Mouse (Mus musculus) lung, postnatal 14 days (tissue): ENCODE data around the gene Uba5.

ENCODE experiments used
- DNase-seq: peaks from one replicate; pipeline ENCODE4 v3.0.0; 2021

The Uba5 gene

DNA sequence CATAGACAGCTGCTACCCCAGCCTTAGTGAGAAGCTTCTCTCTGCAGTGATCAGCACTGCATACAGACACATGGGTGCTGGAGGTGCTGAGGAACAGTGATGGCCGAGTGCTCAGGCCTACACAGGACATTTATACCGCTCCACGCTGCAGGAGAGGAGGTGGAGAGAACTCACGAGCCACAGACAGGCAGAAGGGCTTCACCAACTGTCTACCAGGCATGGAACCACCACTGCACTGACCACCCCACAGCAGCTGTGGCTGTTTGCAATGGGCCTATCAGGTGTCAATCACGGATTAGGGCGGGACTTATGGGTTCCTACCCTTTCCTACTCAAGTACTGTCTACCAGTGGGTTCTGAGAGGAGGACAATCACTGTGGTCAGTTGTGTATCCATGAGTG is 11.9 kb downstream of the Uba5 start:
- no peak for DNase-seq

DNA sequence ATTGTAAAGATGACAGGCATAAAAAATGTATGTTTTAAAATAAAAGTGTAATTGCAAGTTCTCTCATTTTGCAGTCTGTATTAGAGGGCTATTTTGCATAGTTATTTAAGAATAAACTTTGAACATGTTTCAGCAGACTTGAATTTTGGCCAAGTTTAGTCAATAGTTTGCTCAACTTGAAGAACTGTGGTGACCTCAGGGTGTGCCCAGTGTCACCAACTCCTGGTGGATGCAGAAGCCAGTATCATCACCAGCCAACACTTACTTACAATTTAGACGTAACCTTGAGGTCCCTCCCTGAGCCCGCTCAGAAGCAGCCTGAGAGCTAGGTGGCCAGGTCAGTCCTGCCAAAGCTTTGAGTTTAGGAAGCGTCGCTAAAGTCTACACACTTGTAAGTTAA is 19.3 kb downstream of the Uba5 start:
- no peak for DNase-seq

DNA sequence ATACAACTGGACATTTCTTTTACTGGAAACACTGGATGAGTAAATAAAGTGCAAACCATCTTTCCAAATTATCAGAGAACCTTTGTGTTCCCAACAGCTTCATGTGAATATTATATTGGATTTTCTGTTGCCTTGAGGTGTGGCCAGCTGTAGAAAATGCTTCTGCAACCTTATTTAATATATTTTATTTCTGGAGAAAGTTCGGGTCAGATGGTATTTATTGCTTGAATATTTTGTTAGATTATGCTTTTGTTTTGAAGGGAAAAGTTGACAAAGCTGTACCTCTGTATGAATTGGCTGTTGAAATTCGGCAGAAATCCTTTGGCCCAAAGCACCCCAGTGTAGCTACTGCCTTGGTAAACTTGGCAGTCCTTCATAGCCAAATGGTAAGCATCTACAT is 22.6 kb downstream of the Uba5 start, which contains the start of gene Gm28305:
Gene Gm28305, plus strand, starts transcription at position 301 of the 400 bp plus-strand sequence.
- DNase-seq = no peak

DNA sequence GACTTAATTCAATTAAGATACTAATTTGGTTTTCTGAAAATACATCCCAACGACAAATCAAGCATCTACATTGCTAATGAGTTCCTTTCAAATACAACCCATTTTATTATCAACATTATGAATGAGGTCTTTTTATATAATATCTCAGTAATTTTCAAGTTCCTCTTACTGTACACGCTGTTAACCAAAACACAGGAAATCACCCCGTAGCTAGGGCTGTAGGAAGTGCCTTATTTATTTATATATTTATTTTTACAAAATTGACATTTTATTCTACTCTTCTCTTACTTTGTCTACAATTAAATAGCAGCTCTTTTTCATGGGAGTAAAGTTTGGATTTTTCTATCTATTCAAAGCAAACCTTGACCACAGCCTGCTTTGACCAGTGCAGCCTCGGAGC is 23.2 kb downstream of the Uba5 start:
- no peak for DNase-seq

DNA sequence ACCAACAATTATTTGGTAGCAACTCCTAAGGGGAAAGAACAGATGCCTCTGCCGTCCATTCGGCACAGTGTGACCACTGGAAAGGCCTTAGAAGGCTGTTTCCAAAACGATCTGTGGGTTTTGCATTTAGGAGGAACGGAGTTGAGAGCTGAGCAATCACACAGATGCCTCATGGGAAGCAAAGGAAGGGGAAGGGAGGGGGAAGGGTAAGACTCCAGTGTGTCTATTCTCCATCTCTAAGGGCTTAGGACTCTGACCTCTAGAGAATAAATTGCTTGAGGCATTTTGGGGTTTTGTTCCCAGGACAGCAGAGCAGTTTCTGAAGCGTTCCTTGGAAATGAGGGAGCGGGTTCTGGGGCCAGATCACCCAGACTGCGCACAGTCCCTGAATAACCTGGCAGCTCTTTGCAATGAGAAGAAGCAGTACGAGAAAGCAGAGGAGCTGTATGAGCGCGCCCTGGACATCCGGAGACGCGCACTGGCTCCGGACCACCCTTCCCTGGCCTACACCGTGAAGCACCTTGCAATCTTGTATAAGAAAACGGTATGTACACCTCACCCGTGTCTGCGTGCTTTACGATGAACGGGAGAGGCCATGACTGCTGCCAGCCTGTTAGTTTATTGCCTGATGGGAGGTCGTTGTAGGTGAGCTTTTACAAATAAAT is 23.8 kb downstream of the Uba5 start:
- DNase-seq = no peak

DNA sequence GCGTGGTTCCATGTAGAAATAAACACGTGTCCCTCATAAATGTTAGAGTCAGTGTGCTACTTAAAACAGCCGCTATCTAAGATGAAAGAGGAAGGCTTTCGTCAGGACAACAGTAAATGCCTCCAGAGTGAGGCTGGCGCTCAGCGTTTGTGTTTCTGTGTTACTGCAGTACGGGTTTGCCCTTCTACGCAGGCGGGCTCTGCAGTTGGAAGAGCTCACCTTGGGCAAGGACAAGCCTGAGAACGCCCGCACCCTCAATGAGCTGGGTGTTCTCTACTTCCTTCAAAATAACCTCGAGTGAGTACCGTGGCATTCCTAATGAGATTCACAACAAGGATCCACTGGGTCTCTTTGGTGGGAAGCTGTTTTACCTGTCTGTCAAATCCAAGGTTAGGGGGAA is 24.7 kb downstream of the Uba5 start:
- no peak for DNase-seq

DNA sequence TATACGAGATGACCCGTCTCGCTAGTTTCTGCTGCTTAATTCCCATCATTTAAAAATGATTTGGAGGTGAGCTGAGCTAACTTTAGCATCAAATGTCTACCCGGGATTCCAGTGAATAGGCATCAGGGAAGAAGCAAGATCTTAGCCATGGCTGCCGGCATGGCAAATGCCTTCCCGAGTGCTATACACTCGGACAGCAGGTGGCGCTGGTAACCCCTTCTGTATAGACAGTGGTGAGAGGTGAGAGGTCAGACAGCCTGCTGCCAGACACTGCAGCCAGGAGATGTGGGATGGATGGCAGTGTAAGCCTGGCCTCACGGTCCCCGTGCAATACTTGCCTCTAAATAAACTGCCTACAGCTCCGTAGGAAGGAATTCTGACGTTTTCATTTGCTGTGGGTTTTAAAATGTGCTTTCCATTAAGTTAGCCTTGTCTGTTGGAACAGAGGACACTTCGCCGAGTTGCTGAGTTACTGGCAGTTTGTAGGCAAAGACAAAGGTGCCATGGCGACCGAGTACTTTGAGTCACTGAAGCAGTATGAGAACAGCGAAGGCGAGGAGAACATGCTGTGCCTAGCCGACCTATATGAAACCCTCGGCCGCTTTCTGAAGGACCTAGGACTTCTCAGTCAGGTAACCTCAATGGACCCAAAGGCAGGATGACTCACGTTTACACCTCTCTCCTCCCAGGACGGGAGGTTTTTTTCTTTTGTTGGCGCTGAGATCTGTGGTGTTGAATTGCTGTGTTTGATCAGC is 27.5 kb downstream of the Uba5 start:
- peak; percentile 86 for DNase-seq

DNA sequence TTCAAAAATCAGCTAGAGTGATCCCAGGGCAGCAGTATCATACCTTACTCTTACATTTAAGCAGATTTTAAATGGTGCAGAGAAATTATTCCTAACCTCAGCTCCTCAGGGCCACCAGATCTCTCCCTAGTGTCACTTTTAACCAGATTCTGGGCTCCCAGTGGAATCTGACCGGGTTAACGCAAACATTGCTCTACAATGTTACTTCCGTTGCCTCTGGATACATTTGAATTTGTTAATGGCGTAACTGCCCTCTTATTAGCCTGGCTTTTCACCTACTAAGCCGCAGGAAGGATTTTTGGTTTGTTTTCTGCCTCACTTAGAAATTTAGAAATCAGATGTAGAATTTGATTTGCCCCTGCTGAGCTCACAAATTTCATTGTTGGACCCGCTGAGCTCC is 28.2 kb downstream of the Uba5 start:
- DNase-seq = no peak

DNA sequence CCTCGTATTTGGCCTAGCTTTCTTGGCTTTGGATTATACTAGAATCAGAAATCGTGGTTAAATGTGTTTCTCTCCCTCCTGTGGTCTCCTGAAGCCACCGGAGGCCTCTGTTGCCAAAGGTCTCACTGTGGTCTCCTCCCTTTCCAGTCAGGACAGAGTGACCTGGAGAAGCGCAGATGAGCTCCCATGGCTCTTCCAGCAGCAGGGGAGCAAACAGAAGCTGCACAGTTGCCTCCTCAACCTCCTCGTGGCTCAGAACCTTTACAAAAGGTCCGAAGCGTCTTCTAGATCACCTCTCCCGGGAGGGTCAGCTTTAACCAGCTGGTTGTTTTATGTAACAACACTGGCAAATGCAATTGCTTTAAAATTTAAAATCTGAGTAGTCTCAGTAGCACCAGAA is 28.7 kb downstream of the Uba5 start:
- DNase-seq = no peak

DNA sequence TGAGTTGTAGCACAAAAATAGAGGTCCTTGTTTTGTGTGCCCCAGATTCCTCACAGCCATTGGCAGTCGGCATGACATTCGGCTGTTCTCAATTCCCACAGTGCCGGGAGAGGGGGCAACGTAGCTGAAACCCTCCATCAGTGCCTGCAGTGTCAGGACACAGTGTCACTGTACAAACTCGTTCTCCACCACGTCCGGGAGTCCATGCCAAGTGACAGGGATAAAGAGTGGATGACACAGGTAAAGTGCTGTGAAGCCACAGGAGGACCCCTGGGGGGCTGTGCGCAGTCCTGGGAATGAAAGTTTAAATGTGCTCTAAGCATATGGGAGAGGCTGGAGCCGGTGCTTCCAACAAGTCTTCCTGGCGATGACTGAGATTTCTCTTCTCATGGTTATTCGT is 33.1 kb downstream of the Uba5 start:
- no peak for DNase-seq

DNA sequence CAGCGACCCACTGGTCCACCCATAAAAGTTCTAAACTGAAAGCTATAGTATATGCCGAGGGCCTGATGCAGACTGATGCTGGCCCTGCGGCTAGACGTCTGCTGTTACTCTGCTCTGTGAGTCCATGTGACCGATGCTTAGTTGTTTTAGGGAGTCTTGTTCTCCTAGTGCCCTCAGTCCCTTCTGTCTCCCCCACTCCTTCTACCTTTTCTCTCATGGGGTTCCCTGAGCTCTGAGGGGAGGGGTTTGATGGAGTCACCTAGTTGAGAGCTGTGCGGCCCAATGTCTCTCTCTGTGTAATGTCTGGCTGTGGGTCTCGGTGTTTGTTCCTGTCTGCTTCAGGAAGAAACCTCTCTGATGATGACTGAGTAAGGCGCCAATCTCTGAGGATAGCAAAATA is 35.7 kb downstream of the Uba5 start:
- no peak for DNase-seq

DNA sequence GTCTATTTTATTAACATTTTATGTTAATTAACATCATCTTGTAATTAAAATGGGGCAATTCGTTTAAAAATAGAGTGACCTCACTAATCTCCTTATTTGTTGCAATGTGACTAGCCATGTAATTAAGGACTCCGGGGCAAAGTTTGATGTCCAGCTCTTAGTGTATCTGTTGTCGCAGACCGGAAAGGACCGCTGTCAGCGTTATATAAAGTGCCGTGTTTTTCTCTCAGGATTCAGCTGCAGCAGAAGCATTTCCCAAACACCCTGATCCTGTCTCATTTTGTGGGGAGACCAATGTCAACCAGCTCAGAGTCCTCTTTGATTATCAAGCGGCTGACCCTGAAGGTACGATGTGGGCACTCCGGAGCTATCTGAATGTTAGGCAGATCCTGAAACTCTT is 41.9 kb downstream of the Uba5 start:
- no peak for DNase-seq

DNA sequence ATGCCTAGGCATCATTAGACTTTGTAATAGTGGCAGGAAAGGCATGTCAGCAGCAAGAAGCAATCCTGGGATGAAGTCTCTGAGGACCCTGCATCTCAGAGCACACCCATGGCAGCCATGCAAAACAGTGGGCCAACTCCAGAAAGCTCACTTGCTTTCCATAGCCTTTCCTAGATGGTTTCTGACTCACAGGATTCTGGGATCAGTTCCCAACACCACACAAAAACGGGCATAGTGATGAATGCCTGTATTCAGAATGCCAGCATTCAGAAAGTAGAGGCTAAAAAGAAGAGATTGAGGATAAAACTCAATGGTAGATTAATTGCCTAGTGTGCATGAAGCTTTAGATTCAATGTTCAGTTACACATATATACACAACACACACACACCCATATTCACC is 48.4 kb downstream of the Uba5 start:
- no peak for DNase-seq

DNA sequence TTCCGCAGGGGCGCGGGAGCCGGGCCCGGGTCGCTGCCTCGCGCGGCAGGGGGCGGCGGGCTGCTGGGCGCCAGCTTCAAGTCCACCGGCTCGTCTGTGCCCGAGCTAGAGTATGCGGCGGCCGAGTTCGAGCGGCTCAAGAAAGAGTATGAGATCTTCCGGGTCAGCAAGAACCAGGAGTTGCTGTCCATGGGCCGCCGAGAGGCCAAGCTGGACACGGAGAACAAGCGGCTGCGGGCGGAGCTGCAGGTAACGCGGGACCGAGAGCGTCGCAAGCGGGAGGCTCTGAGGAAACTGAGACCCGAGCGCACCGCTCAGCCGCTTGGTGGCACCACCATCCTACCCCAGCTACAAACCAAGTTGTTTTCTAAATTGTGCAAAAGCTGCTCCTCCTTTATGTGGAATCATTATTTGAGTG is 60.0 kb downstream of the Uba5 start:
- DNase-seq = peak; percentile 70

DNA sequence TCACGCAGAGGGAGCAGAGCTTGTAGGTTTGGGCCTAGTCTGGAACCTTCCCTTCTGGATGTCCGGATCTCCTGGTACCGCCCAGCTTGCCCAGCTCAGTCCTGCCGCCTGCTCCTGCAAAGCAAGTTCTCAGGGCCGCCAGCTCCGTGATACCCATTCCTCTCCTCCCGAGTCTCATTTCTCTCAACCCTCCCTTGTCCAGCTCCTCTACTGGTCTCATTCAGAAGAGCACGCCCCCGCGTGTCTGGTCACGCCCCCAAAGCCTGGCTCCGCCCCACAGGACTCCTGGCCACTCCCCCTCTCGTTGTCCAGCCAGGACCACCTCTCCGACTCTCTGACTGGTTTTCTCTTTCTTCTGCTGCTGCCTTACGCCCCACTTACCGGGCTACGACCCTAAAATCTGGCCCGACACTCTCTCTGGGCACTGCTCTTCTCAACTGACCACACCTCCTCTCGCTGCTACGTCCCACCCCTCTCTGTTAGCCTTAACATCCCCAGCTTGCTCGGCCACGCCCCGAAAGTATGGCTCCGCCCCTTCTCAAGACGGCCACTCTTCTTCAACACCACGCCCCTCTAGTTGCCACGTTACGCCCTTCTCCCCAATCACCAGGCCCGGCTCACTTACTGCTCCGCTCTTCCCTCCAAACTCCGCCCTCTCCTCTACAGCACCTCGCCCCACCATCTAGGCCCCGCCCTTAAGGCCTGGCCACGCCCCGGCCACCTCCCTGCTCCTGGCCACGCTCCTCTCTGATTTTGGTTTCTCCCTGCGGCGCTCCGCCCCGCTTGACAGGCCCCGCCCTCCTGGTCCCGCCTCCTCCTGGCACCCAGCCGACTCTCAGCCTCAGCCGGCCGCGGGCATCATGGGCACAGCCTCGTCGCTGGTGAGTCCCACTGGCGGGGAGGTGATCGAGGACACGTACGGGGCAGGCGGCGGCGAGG is 60.7 kb downstream of the Uba5 start, which contains the start of gene Nphp3:
Gene Nphp3, plus strand, starts transcription at position 624 of the 939 bp plus-strand sequence.
- peak; percentile 99 for DNase-seq

DNA sequence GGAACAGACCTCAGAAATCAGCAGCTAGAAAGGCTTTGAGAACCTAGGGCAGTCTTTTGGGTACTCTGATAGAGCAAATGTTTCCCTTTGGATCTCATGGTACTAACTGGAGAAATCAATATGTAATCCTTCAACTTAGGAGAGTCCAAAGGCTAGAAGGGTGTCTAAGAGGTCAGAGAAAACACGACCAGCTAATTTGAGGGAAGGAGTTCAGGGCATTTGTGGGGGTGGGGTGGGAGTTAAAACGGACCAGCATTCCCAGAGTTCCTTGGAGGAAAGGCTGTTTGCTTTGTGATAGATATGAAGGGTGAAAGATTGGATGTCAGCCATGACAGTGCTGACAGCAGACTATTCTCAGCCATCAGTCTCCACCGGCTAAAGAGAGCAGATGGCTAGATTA is 62.3 kb downstream of the Uba5 start:
- DNase-seq = no peak
